Mouse (Mus musculus) gonadal fat pad, adult 2 months (tissue): ENCODE results near the gene Cdkn2aip. TPM values are rescaled to one million over a fixed set of nuclear protein-coding genes. Genes with fewer than 3 reads are reported as not detected.

Experiments used
- polyA plus RNA-seq: library from polyadenylated mRNA; depleted of rRNA; stranded (reverse); fragments of >200 nt; gene quantifications from 2 replicates; pipeline ENCODE4 v1.2.3, GENCODE M21; 2012; rRNA removed

Gene Cdkn2aip
- polyA plus RNA-seq, 1 experiment = 7.6 TPM

Other genes starting within 250 kb of the Cdkn2aip start
- 24.1 and 24.3 TPM in 2 replicates for gene Trappc11, start 180.5 kb downstream of the Cdkn2aip start, polyA plus RNA-seq
- gene Rwdd4a, start 180.3 kb downstream of the Cdkn2aip start, polyA plus RNA-seq = 12.5 and 13.4 TPM in 2 replicates
- gene Ing2, start 38.4 kb downstream of the Cdkn2aip start, polyA plus RNA-seq = 4.8 and 7.1 TPM in 2 replicates
- not detected in 2 replicates for gene Cldn24, start 108.2 kb upstream of the Cdkn2aip start, polyA plus RNA-seq
- 8.3 and 16.3 TPM in 2 replicates for gene Cldn22, start 110.5 kb upstream of the Cdkn2aip start, polyA plus RNA-seq